Mouse (Mus musculus) spleen, adult 18-20 months (tissue): ENCODE measurements at regions not wholly inside any gene's neighbourhood (a gene's known extent, or its start where the extent isn't known, plus 50 kb on each side); places are given as distances from the start of the nearest gene placed in this dataset.

Experiments used
- DNase-seq, 2 experiments: peaks; one replicate each; pipeline ENCODE4 v3.0.0; 2022; ENCODE audit warnings: mixed read lengths in 2 of 2

DNA sequence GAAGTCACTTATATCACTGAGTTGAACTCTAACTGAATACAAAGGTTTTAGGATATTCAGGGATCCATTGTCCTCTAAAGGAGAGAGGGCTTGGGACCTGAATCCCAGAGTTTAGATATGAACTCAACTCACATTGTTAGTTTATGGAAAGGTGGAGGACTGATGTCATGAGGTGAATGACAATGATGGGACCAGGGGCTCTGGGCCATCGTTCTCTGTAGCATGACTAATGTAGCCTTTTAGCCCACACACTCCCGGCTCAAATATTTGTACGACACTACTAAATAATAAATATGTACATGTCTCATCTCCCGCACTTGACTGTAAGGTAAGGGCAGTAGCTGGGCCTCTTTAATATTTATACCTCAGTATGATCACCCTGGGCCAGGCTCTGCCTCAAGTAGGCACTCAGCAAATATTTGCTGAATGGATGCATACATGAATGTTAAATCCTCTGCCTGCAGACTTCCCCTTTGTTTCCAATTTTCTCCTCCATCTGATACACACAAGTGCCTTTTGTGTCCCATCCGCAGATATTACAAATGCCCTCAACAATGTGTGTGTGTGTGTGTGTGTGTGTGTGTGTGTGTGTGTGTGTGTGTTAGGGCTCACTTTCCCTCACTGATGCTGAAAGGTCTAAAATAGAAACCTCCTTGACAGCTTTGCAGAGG is 59.2 kb upstream of the 4933402D24Rik start:
- DNase-seq: no peak

DNA sequence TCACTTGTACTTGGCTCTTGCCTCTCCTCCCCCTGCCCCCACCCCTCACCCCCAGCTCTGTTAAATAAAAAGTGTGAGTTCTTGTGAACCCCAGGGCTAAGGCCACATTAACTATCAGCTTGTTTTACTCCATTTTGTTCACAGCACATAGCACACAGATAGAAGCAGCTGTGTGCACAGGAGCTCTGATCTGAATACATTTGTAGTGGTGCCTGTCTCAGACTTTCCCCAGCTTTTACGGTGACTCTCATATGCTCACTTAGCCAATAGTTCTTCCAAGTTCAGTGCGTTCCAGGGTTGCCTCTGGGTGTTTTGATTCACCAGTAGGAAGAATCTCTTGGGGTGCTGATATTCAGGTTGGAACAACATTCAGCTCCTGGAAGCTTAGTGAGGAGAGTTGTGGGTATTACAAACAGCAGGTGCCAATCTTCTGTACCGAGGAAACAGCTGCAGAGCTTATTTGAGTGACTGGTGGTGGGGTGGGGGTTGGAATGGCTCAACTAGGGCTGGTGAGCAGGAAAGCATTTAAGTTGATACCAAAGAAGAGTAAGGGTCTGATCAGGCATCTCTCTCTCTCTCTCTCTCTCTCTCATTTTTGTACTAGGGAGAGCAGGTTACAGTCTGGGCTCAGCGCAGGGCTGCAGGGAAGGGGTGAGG is 51.7 kb upstream of the 4933402D24Rik start:
- no peak for DNase-seq

DNA sequence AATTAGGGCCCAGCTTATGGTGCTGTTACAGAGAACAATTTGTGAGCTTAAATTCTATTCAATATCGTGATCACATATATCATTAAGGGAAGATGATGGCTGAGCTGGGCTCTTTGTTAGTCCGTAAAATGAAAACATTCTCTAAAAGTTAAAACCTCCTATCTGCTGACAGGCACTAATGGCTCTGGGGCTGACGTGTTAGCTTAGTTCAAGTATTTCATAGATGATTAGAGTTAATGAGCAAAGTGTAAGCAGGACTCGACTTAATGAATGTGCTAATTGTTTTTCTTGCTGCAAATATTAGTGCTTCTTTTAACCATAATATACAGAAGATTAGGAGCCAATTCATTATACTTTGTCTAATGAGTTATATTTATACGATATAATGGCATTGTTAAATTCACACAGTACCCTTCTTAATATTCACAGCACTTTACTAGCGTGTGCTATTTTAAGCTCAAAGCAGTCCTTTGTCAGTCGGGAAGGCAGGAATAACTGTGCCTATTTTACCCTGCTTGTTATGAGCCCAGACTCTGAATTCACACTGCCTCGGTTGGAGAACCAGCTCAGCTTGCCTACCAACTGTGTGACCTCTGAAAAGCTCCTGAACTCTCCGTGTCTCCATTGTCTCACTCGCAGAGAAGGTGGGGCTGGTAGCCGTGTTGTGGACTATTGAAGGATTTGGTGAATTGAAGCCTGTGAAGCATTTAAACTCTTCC is 50.6 kb upstream of the 4933402D24Rik start:
- no peak for DNase-seq
